Mouse (Mus musculus): ENCODE measurements around the gene Grm7. TPM values are rescaled to one million over a fixed set of nuclear protein-coding genes. Genes with fewer than 3 reads are reported as not detected.

Gene Grm7
- total RNA-seq, 1 experiment: not detected

- in situ Hi-C loops (cut with MboI; ENCODE audit: low sequenced_read_pairs in 2 of 2, unreplicated experiment in 2 of 2): no loop called here
- no peak for TF ChIP-seq HCFC1 (IDR thresholded peaks at IDR 0.05; ENCODE audit: borderline replicate concordance, insufficient read depth, low read length)
- no peak for TF ChIP-seq ZNF384 (IDR thresholded peaks at IDR 0.05; ENCODE audit: low read depth, low read length)
- no peak for TF ChIP-seq ZC3H11A (IDR thresholded peaks at IDR 0.05; ENCODE audit: borderline replicate concordance, low read depth, low read length)
- TF ChIP-seq MAFK (IDR thresholded peaks at IDR 0.05; ENCODE audit: insufficient read depth, low read depth, low read length): no peak
- TF ChIP-seq CHD2 (IDR thresholded peaks at IDR 0.05; ENCODE audit: low read depth, low read length): no peak
- no peak for DNase-seq (ENCODE audit: low read depth, low spot score)
- H3K9me3 ChIP-seq (ENCODE audit: control insufficient read depth, insufficient read depth, low read depth, low read length): no peaks in the 10 kb centered on the region
- H3K27ac ChIP-seq (ENCODE audit: insufficient read depth, low read depth, low read length, poor library complexity, severe bottlenecking): no peak overlapping the region
- H3K9ac ChIP-seq (ENCODE audit: insufficient read depth, low read depth, low read length, poor library complexity, severe bottlenecking): no peak overlapping the region
- H3K36me3 ChIP-seq (ENCODE audit: control insufficient read depth, insufficient read depth, low read length, poor library complexity, severe bottlenecking): no peaks in the 10 kb centered on the region
- H3K4me3 ChIP-seq (ENCODE audit: insufficient read depth in 1 of 2, low read depth in 1 of 2, low read length in 2 of 2, poor library complexity in 1 of 2, severe bottlenecking in 1 of 2): no peak overlapping the region
- H3K4me1 ChIP-seq (ENCODE audit: control insufficient read depth in 2 of 2, insufficient read depth in 2 of 2, low read length in 2 of 2, poor library complexity in 1 of 2): no peaks in the 10 kb centered on the region
Observed at GRCm38 (mm10) chr6:111278516-111278915, 633.1 kb downstream of the Grm7 start.

- Histone ChIP-seq H3K4me3 (ENCODE audit: insufficient read depth in 1 of 2, low read depth in 1 of 2, low read length in 2 of 2, poor library complexity in 1 of 2, severe bottlenecking in 1 of 2) (no peak overlapping the region), H3K27ac (ENCODE audit: insufficient read depth, low read depth, low read length, poor library complexity, severe bottlenecking) (no peak overlapping the region), H3K36me3 (ENCODE audit: control insufficient read depth, insufficient read depth, low read length, poor library complexity, severe bottlenecking) (no peaks in the 10 kb centered on the region), H3K9ac (ENCODE audit: insufficient read depth, low read depth, low read length, poor library complexity, severe bottlenecking) (no peak overlapping the region), H3K9me3 (ENCODE audit: control insufficient read depth, insufficient read depth, low read depth, low read length) (no peaks in the 10 kb centered on the region), H3K4me1 (ENCODE audit: control insufficient read depth in 2 of 2, insufficient read depth in 2 of 2, low read length in 2 of 2, poor library complexity in 1 of 2) (no peaks in the 10 kb centered on the region)
- in situ Hi-C loops (cut with MboI; ENCODE audit: low sequenced_read_pairs in 2 of 2, unreplicated experiment in 2 of 2): no loop called here
- no peak for DNase-seq (ENCODE audit: low read depth, low spot score)
- no peak for TF ChIP-seq ZNF384 (IDR thresholded peaks at IDR 0.05; ENCODE audit: low read depth, low read length)
- no peak for TF ChIP-seq CHD2 (IDR thresholded peaks at IDR 0.05; ENCODE audit: low read depth, low read length)
- TF ChIP-seq MAFK (IDR thresholded peaks at IDR 0.05; ENCODE audit: insufficient read depth, low read depth, low read length): no peak
- no peak for TF ChIP-seq ZC3H11A (IDR thresholded peaks at IDR 0.05; ENCODE audit: borderline replicate concordance, low read depth, low read length)
- TF ChIP-seq HCFC1 (IDR thresholded peaks at IDR 0.05; ENCODE audit: borderline replicate concordance, insufficient read depth, low read length): no peak
Observed at GRCm38 (mm10) chr6:111293505-111294001, 648.2 kb downstream of the Grm7 start.

- in situ Hi-C loops (cut with MboI; ENCODE audit: low sequenced_read_pairs in 2 of 2, unreplicated experiment in 2 of 2): no loop called here
- TF ChIP-seq ZNF384 (IDR thresholded peaks at IDR 0.05; ENCODE audit: low read depth, low read length): no peak
- no peak for TF ChIP-seq CHD2 (IDR thresholded peaks at IDR 0.05; ENCODE audit: low read depth, low read length)
- no peak for TF ChIP-seq MAFK (IDR thresholded peaks at IDR 0.05; ENCODE audit: insufficient read depth, low read depth, low read length)
- no peak for TF ChIP-seq HCFC1 (IDR thresholded peaks at IDR 0.05; ENCODE audit: borderline replicate concordance, insufficient read depth, low read length)
- no peak for TF ChIP-seq ZC3H11A (IDR thresholded peaks at IDR 0.05; ENCODE audit: borderline replicate concordance, low read depth, low read length)
- H3K27ac ChIP-seq (ENCODE audit: insufficient read depth, low read depth, low read length, poor library complexity, severe bottlenecking): no peak overlapping the region
- no peaks in the 10 kb centered on the region for H3K4me1 ChIP-seq (ENCODE audit: control insufficient read depth in 2 of 2, insufficient read depth in 2 of 2, low read length in 2 of 2, poor library complexity in 1 of 2)
- H3K4me3 ChIP-seq (ENCODE audit: insufficient read depth in 1 of 2, low read depth in 1 of 2, low read length in 2 of 2, poor library complexity in 1 of 2, severe bottlenecking in 1 of 2): no peak overlapping the region
- no peak overlapping the region for H3K9ac ChIP-seq (ENCODE audit: insufficient read depth, low read depth, low read length, poor library complexity, severe bottlenecking)
- no peaks in the 10 kb centered on the region for H3K36me3 ChIP-seq (ENCODE audit: control insufficient read depth, insufficient read depth, low read length, poor library complexity, severe bottlenecking)
- H3K9me3 ChIP-seq (ENCODE audit: control insufficient read depth, insufficient read depth, low read depth, low read length): no peaks in the 10 kb centered on the region
- DNase-seq (ENCODE audit: low read depth, low spot score): no peak
Observed at GRCm38 (mm10) chr6:111303912-111304555, 658.7 kb downstream of the Grm7 start.

GRCm38 (mm10) chr6:111361681-111362080, 716.3 kb downstream of the Grm7 start:
- H3K4me1 ChIP-seq (ENCODE audit: control insufficient read depth in 2 of 2, insufficient read depth in 2 of 2, low read length in 2 of 2, poor library complexity in 1 of 2): no peaks in the 10 kb centered on the region
- no peak overlapping the region for H3K4me3 ChIP-seq (ENCODE audit: insufficient read depth in 1 of 2, low read depth in 1 of 2, low read length in 2 of 2, poor library complexity in 1 of 2, severe bottlenecking in 1 of 2)
- no peak overlapping the region for H3K27ac ChIP-seq (ENCODE audit: insufficient read depth, low read depth, low read length, poor library complexity, severe bottlenecking)
- DNase-seq (ENCODE audit: low read depth, low spot score): no peak
- H3K9ac ChIP-seq (ENCODE audit: insufficient read depth, low read depth, low read length, poor library complexity, severe bottlenecking): no peak overlapping the region
- H3K9me3 ChIP-seq (ENCODE audit: control insufficient read depth, insufficient read depth, low read depth, low read length): peaks cover 9% of the 10 kb centered on the region
- TF ChIP-seq ZC3H11A (IDR thresholded peaks at IDR 0.05; ENCODE audit: borderline replicate concordance, low read depth, low read length) (no peak), CHD2 (IDR thresholded peaks at IDR 0.05; ENCODE audit: low read depth, low read length) (no peak), MAFK (IDR thresholded peaks at IDR 0.05; ENCODE audit: insufficient read depth, low read depth, low read length) (no peak), ZNF384 (IDR thresholded peaks at IDR 0.05; ENCODE audit: low read depth, low read length) (no peak), HCFC1 (IDR thresholded peaks at IDR 0.05; ENCODE audit: borderline replicate concordance, insufficient read depth, low read length) (no peak)
- in situ Hi-C loops (cut with MboI; ENCODE audit: low sequenced_read_pairs in 2 of 2, unreplicated experiment in 2 of 2): no loop called here
- no peaks in the 10 kb centered on the region for H3K36me3 ChIP-seq (ENCODE audit: control insufficient read depth, insufficient read depth, low read length, poor library complexity, severe bottlenecking)
